Mouse (Mus musculus) neural tube, embryonic 13.5 days (tissue): Measurements from ENCODE around the gene Tctex1d2. TPM values are rescaled to one million over a fixed set of nuclear protein-coding genes. Genes with fewer than 3 reads are reported as not detected.
"Not testable (repeated sequence)": the region's sequence is repeated elsewhere in the genome, so short reads cannot be mapped to it uniquely, and the experiment has no call there.

Source experiments
- ATAC-seq: fragments of 200-750 bp; cut with Nextera tagmentation; 2 replicates; pipeline ENCODE4 v1.8.0; 2017; ENCODE audit warnings: low read depth, mild to moderate bottlenecking, moderate TSS enrichment, moderate library complexity
- H3K27ac ChIP-seq: fragments of 300-500 bp; sonication (generic); replicated peaks from 2 replicates; pipeline ENCODE4 v1.5.1; 2015; ENCODE audit warnings: moderate library complexity, mild to moderate bottlenecking, inconsistent platforms
- H3K27me3 ChIP-seq: fragments of 300-500 bp; sonication (generic); 2 replicates; pipeline ENCODE4 v1.6.1; 2015; ENCODE audit warnings: mild to moderate bottlenecking, inconsistent platforms
- H3K36me3 ChIP-seq: fragments of 300-500 bp; sonication (generic); 2 replicates; pipeline ENCODE4 v1.6.1; 2015; ENCODE audit warnings: mild to moderate bottlenecking, inconsistent platforms
- H3K4me1 ChIP-seq: fragments of 300-500 bp; sonication (generic); replicated peaks from 2 replicates; pipeline ENCODE4 v1.6.1; 2015; ENCODE audit warnings: inconsistent platforms
- H3K4me2 ChIP-seq: fragments of 300-500 bp; sonication (generic); 2 replicates; pipeline ENCODE4 v1.6.1; 2015; ENCODE audit warnings: inconsistent platforms, mild to moderate bottlenecking, moderate library complexity
- H3K4me3 ChIP-seq: fragments of 300-500 bp; sonication (generic); 2 replicates; pipeline ENCODE4 v1.5.1; 2015; ENCODE audit warnings: mild to moderate bottlenecking, inconsistent platforms
- H3K9ac ChIP-seq: fragments of 300-500 bp; sonication (generic); 2 replicates; pipeline ENCODE4 v1.6.1; 2015; ENCODE audit warnings: moderate library complexity, mild to moderate bottlenecking, inconsistent platforms
- H3K9me3 ChIP-seq: fragments of 300-500 bp; sonication (generic); 2 replicates; pipeline ENCODE4 v1.6.1; 2016; ENCODE audit warnings: inconsistent platforms
- WGBS: fragments of 180-500 bp; shearing (Covaris S2); methylation state at CpG from one replicate; pipeline ENCODE4 v1.1.7; 2015; 5-methylcytosine and 5-hydroxymethylcytosine counted together
- polyA plus RNA-seq: library from polyadenylated mRNA; unstranded; fragments of >200 nt; fragmentation: Nextera tagmentation; extraction: Ambion mirVana; gene quantifications from 2 replicates; pipeline ENCODE4 v1.2.1, GENCODE M21; 2015

Gene Tctex1d2
- polyA plus RNA-seq, 1 experiment from 2014 or later, result 40.3 TPM

- no peak for ATAC-seq
- no peak overlapping the region for H3K9ac ChIP-seq
- H3K36me3 ChIP-seq, result no peaks in the 10 kb centered on the region
- H3K4me2 ChIP-seq, result no peak overlapping the region
- H3K27me3 ChIP-seq, result no peaks in the 10 kb centered on the region
- no peak overlapping the region for H3K27ac ChIP-seq
- no peaks in the 10 kb centered on the region for H3K9me3 ChIP-seq
- peaks cover 18% of the 10 kb centered on the region for H3K4me1 ChIP-seq
- no peak overlapping the region for H3K4me3 ChIP-seq
- 66% methylated on average over 6 of the region's 6 CpGs for WGBS
Measured at GRCm38 (mm10) chr16:32434066-32434465, 14.6 kb downstream of the Tctex1d2 start.

- no peak overlapping the region for H3K4me3 ChIP-seq
Measured at GRCm38 (mm10) chr16:32434691-32435090, 15.2 kb downstream of the Tctex1d2 start.

GRCm38 (mm10) chr16:32436657-32437056 lies 17.2 kb downstream of the Tctex1d2 start:
- Histone ChIP-seq H3K9me3 (no peaks in the 10 kb centered on the region), H3K9ac (no peak overlapping the region), H3K4me3 (no peak overlapping the region), H3K4me1 (peaks cover 7% of the 10 kb centered on the region), H3K27ac (no peak overlapping the region), H3K36me3 (0 out of 2 replicates have a peak, but pooled peaks cover 4% of the 10 kb centered on the region), H3K4me2 (no peak overlapping the region), H3K27me3 (no peaks in the 10 kb centered on the region)
- 86% methylated on average over 1 of the region's 1 CpGs for WGBS
- no peak for ATAC-seq

More at GRCm38 (mm10) chr16:32434691-32435090, 15.2 kb downstream of the Tctex1d2 start:
- Histone ChIP-seq H3K9ac (no peak overlapping the region), H3K4me1 (peaks cover 14% of the 10 kb centered on the region), H3K9me3 (no peaks in the 10 kb centered on the region), H3K27me3 (no peaks in the 10 kb centered on the region), H3K4me2 (no peak overlapping the region), H3K27ac (no peak overlapping the region), H3K36me3 (no peaks in the 10 kb centered on the region)
- no peak for ATAC-seq

- Histone ChIP-seq H3K9ac (no peak overlapping the region), H3K27me3 (no peaks in the 10 kb centered on the region), H3K36me3 (0 out of 2 replicates have a peak, but pooled peaks cover 4% of the 10 kb centered on the region), H3K9me3 (no peaks in the 10 kb centered on the region), H3K4me1 (peaks cover 1% of the 10 kb centered on the region; the same call in 1 of the 2 replicates), H3K4me2 (no peak overlapping the region), H3K27ac (no peak overlapping the region), H3K4me3 (no peak overlapping the region)
- 98% methylated on average over 1 of the region's 1 CpGs for WGBS
- no peak for ATAC-seq
Measured at GRCm38 (mm10) chr16:32437266-32437665, 17.8 kb downstream of the Tctex1d2 start.

GRCm38 (mm10) chr16:32441432-32441831 lies 21.9 kb downstream of the Tctex1d2 start:
- Histone ChIP-seq H3K27ac (no peak overlapping the region), H3K27me3 (no peaks in the 10 kb centered on the region), H3K4me2 (no peak overlapping the region), H3K4me3 (no peak overlapping the region), H3K9ac (no peak overlapping the region), H3K9me3 (no peaks in the 10 kb centered on the region), H3K4me1 (no peaks in the 10 kb centered on the region), H3K36me3 (0 out of 2 replicates have a peak, but pooled peaks cover 4% of the 10 kb centered on the region)
- no peak for ATAC-seq
- WGBS, result 93% methylated on average over 3 of the region's 3 CpGs

- not testable (repeated sequence) for ATAC-seq, H3K4me3 ChIP-seq, H3K4me2 ChIP-seq, H3K27ac ChIP-seq, H3K9me3 ChIP-seq, H3K9ac ChIP-seq, H3K27me3 ChIP-seq, H3K36me3 ChIP-seq, H3K4me1 ChIP-seq
- WGBS, result 94% methylated on average over 3 of the region's 3 CpGs
Measured at GRCm38 (mm10) chr16:32444615-32445014, 25.1 kb downstream of the Tctex1d2 start.

- no peaks in the 10 kb centered on the region for H3K9me3 ChIP-seq
- 93% methylated on average over 1 of the region's 1 CpGs for WGBS
Measured at GRCm38 (mm10) chr16:32445558-32445957, 26.1 kb downstream of the Tctex1d2 start.

GRCm38 (mm10) chr16:32446563-32447138 lies 27.1 kb downstream of the Tctex1d2 start:
- Histone ChIP-seq H3K4me1 (no peaks in the 10 kb centered on the region), H3K4me3 (no peak overlapping the region), H3K4me2 (no peak overlapping the region), H3K27me3 (no peaks in the 10 kb centered on the region), H3K27ac (no peak overlapping the region), H3K36me3 (peaks cover under 1% of the 10 kb centered on the region), H3K9me3 (no peaks in the 10 kb centered on the region), H3K9ac (no peak overlapping the region)
- ATAC-seq, result no peak
- 85% methylated on average over 2 of the region's 2 CpGs for WGBS

More at GRCm38 (mm10) chr16:32445558-32445957, 26.1 kb downstream of the Tctex1d2 start:
- no peak overlapping the region for H3K27ac ChIP-seq
- no peak overlapping the region for H3K4me3 ChIP-seq
- ATAC-seq, result no peak
- no peaks in the 10 kb centered on the region for H3K36me3 ChIP-seq
- no peaks in the 10 kb centered on the region for H3K27me3 ChIP-seq
- no peaks in the 10 kb centered on the region for H3K4me1 ChIP-seq
- H3K9ac ChIP-seq, result no peak overlapping the region
- no peak overlapping the region for H3K4me2 ChIP-seq

- H3K4me3 ChIP-seq, result no peak overlapping the region
- H3K9ac ChIP-seq, result no peak overlapping the region
- no peak overlapping the region for H3K27ac ChIP-seq
- 85% methylated on average over 3 of the region's 3 CpGs for WGBS
- no peak for ATAC-seq
- no peaks in the 10 kb centered on the region for H3K9me3 ChIP-seq
- no peaks in the 10 kb centered on the region for H3K27me3 ChIP-seq
- H3K36me3 ChIP-seq, result peaks cover 20% of the 10 kb centered on the region
- no peak overlapping the region for H3K4me2 ChIP-seq
- no peaks in the 10 kb centered on the region for H3K4me1 ChIP-seq
Measured at GRCm38 (mm10) chr16:32449665-32450064, 30.2 kb downstream of the Tctex1d2 start.

GRCm38 (mm10) chr16:32450133-32450532 lies 30.6 kb downstream of the Tctex1d2 start:
- Histone ChIP-seq H3K27ac (no peak overlapping the region), H3K27me3 (no peaks in the 10 kb centered on the region), H3K4me1 (no peaks in the 10 kb centered on the region), H3K9ac (no peak overlapping the region), H3K9me3 (no peaks in the 10 kb centered on the region), H3K4me3 (no peak overlapping the region), H3K4me2 (no peak overlapping the region), H3K36me3 (peaks cover 25% of the 10 kb centered on the region)
- no peak for ATAC-seq
- WGBS, result 94% methylated on average over 2 of the region's 2 CpGs

GRCm38 (mm10) chr16:32453102-32453501 lies 33.6 kb downstream of the Tctex1d2 start:
- H3K36me3 ChIP-seq, result peaks cover 37% of the 10 kb centered on the region
- H3K27ac ChIP-seq, result no peak overlapping the region
- H3K4me3 ChIP-seq, result no peak overlapping the region
- H3K27me3 ChIP-seq, result no peaks in the 10 kb centered on the region
- 95% methylated on average over 8 of the region's 8 CpGs for WGBS
- no peak overlapping the region for H3K9ac ChIP-seq
- no peaks in the 10 kb centered on the region for H3K4me1 ChIP-seq
- no peaks in the 10 kb centered on the region for H3K9me3 ChIP-seq
- H3K4me2 ChIP-seq, result no peak overlapping the region
- ATAC-seq, result no peak

- Histone ChIP-seq H3K27me3 (no peaks in the 10 kb centered on the region), H3K9ac (no peak overlapping the region), H3K4me1 (no peaks in the 10 kb centered on the region), H3K4me2 (no peak overlapping the region), H3K36me3 (peaks cover 44% of the 10 kb centered on the region), H3K27ac (no peak overlapping the region), H3K9me3 (no peaks in the 10 kb centered on the region), H3K4me3 (no peak overlapping the region)
- WGBS, result 84% methylated on average over 5 of the region's 5 CpGs
- no peak for ATAC-seq
Measured at GRCm38 (mm10) chr16:32454646-32455045, 35.1 kb downstream of the Tctex1d2 start.

- H3K4me2 ChIP-seq, result no peak overlapping the region
- no peak overlapping the region for H3K4me3 ChIP-seq
- no peak for ATAC-seq
- no peaks in the 10 kb centered on the region for H3K4me1 ChIP-seq
- no peak overlapping the region for H3K27ac ChIP-seq
- H3K9ac ChIP-seq, result no peak overlapping the region
- peaks cover 44% of the 10 kb centered on the region for H3K36me3 ChIP-seq
- H3K27me3 ChIP-seq, result no peaks in the 10 kb centered on the region
- H3K9me3 ChIP-seq, result no peaks in the 10 kb centered on the region
Measured at GRCm38 (mm10) chr16:32456086-32456485, 36.6 kb downstream of the Tctex1d2 start.
